Mouse (Mus musculus) cortical plate, adult 2 months (tissue): ENCODE data around the gene Dock8. TPM values are rescaled to one million over a fixed set of nuclear protein-coding genes. Genes with fewer than 3 reads are reported as not detected.

Experiments used
- H3K27ac ChIP-seq: fragments of 200-500 bp; 2 replicates; pipeline ENCODE4 v1.5.1; 2012; ENCODE audit warnings: low read length, control low read depth, inconsistent platforms; ENCODE audit not compliant: insufficient read depth
- H3K4me1 ChIP-seq: fragments of 200-500 bp; 2 replicates; pipeline ENCODE4 v1.6.1; 2011; ENCODE audit warnings: low read length; ENCODE audit not compliant: control insufficient read depth, insufficient read depth
- H3K4me3 ChIP-seq: fragments of 200-500 bp; 2 replicates; pipeline ENCODE4 v1.5.1; 2011; ENCODE audit warnings: mild to moderate bottlenecking, low read length, control low read depth; ENCODE audit not compliant: insufficient read depth
- CTCF ChIP-seq: fragments of 200-500 bp; IDR thresholded peaks from 2 replicates; pipeline ENCODE4 v1.5.1; 2011; ENCODE audit warnings: mild to moderate bottlenecking, control low read depth, low read length; ENCODE audit not compliant: insufficient read depth; ENCODE audit errors: extremely low read depth
- POLR2A ChIP-seq: fragments of 200-500 bp; IDR thresholded peaks from 2 replicates; pipeline ENCODE4 v1.6.1; 2011; ENCODE audit warnings: mild to moderate bottlenecking, low read length, control low read depth; ENCODE audit not compliant: insufficient read depth; ENCODE audit errors: extremely low read depth
- polyA plus RNA-seq: library from polyadenylated mRNA; depleted of rRNA; stranded (reverse); fragments of >200 nt; gene quantifications from 2 replicates; pipeline ENCODE4 v1.2.3, GENCODE M21; 2012

Gene Dock8
- polyA plus RNA-seq, 1 experiment = 1.7 TPM

DNA sequence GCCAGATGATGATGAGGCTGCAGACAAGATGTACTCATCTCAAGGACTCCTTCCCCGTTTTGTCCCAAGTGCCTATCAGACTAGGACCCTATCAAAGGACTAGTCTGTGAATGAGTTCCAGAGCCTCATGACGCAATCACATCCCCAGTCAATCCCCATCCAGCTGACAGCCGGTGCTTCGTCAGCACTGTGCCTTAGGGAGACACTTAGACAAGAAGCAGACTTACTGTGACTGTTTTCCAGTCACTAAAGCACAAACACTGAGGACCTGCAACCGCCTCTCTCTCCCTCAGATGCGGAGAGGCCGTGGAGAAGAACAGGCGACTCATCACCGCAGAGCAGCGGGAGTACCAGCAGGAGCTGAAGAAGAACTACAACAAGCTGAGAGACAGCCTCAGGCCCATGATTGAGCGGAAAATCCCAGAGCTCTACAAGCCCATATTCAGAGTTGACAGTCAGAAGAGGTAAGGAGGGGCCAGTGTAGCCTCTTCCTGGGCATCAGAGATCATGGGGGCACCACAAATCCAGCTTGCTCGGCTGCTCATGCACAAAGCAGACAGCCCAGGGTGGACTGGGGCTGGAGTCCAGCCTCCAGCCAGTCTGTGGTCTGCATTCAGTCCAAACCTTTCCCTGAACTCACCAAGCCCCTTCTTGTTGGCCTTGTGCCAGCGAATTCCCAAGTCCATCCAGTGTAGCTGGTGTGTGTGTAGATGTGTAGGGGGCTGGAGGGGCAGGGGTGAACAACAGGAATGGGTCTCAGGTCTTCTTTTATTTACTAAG lies 200.9 kb downstream of the Dock8 start:
- Histone ChIP-seq H3K27ac (no peak overlapping the region), H3K4me3 (no peak overlapping the region), H3K4me1 (no peaks in the 10 kb centered on the region)
- TF ChIP-seq POLR2A (no peak), CTCF (no peak)

DNA sequence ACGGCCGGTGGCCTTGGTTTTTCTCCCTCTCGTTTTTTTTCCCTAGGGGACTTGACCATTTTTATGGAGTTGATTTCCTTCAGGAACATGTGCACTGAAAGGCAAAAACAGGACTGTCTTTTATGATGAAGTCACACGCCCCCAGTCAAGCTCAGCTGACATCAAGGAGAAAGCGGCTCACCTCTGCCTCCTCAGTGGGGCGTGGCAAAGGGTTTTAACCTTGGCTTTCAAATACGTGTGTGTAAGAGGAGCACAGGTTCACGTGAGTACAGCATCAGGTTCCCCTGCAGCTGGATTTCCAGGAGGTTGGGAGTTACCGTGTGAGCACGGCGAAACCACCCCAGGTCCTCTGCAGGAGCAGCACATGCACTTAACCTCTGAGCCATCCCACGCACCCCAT lies 203.7 kb downstream of the Dock8 start:
- TF ChIP-seq POLR2A = no peak
- no peak for TF ChIP-seq CTCF
- no peak overlapping the region for H3K27ac ChIP-seq
- H3K4me1 ChIP-seq = no peaks in the 10 kb centered on the region
- H3K4me3 ChIP-seq = no peak overlapping the region

DNA sequence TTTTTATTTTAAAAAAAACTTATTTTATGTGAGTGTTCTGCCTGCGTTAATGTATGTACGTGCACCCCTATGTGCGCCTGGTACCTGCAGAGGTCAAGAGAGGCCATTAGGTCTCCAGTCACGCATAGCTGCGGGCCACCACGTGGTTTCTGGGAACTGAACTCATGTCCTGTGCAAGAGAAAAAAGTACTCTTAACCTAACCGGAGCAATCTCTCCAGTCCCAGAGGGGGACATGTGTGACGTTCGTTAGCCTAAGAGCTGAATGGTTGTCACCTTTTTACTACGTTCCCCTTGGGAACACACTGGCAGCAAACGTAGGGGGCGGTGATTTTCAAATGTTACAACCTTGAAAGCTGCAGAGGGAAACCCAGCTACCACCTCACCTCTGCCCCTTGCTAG lies 207.6 kb downstream of the Dock8 start:
- Histone ChIP-seq H3K27ac (no peak overlapping the region), H3K4me3 (no peak overlapping the region), H3K4me1 (no peaks in the 10 kb centered on the region)
- TF ChIP-seq POLR2A (no peak), CTCF (no peak)

GRCm38 (mm10) chr19:25207731-25208361 lies 208.5 kb downstream of the Dock8 start:
- H3K27ac ChIP-seq = no peak overlapping the region
- TF ChIP-seq POLR2A (no peak), CTCF (no peak)
- H3K4me1 ChIP-seq = no peaks in the 10 kb centered on the region
- no peak overlapping the region for H3K4me3 ChIP-seq

GRCm38 (mm10) chr19:25208596-25209110 lies 209.3 kb downstream of the Dock8 start:
- no peak overlapping the region for H3K27ac ChIP-seq
- no peak overlapping the region for H3K4me3 ChIP-seq
- TF ChIP-seq POLR2A = no peak
- TF ChIP-seq CTCF = no peak
- no peaks in the 10 kb centered on the region for H3K4me1 ChIP-seq

- Histone ChIP-seq H3K4me3 (no peak overlapping the region), H3K27ac (no peak overlapping the region), H3K4me1 (no peaks in the 10 kb centered on the region)
- TF ChIP-seq POLR2A (no peak), CTCF (no peak)
Observed at GRCm38 (mm10) chr19:25220611-25221010, 221.3 kb downstream of the Dock8 start.

GRCm38 (mm10) chr19:25221964-25222640 lies 222.8 kb downstream of the Dock8 start:
- no peak for TF ChIP-seq CTCF
- no peak for TF ChIP-seq POLR2A
- no peak overlapping the region for H3K27ac ChIP-seq
- no peak overlapping the region for H3K4me3 ChIP-seq
- no peaks in the 10 kb centered on the region for H3K4me1 ChIP-seq

GRCm38 (mm10) chr19:25230058-25230974 lies 231.0 kb downstream of the Dock8 start:
- Histone ChIP-seq H3K4me1 (no peaks in the 10 kb centered on the region), H3K27ac (no peak overlapping the region), H3K4me3 (no peak overlapping the region)
- no peak for TF ChIP-seq CTCF
- TF ChIP-seq POLR2A = no peak

- H3K4me3 ChIP-seq = no peak overlapping the region
- H3K4me1 ChIP-seq = no peaks in the 10 kb centered on the region
- TF ChIP-seq POLR2A = no peak
- no peak for TF ChIP-seq CTCF
- no peak overlapping the region for H3K27ac ChIP-seq
Observed at GRCm38 (mm10) chr19:25230975-25231334, 231.6 kb downstream of the Dock8 start.
